Mouse (Mus musculus) erythroblast, embryonic 14.5 days (primary cell): ENCODE measurements at regions not wholly inside any gene's neighbourhood (a gene's known extent, or its start where the extent isn't known, plus 50 kb on each side); places are given as distances from the start of the nearest gene placed in this dataset.

Experiments
- GATA1 ChIP-seq: IDR thresholded peaks from 2 replicates; pipeline ENCODE4 v1.6.1; 2012; ENCODE audit warnings: low read length, inconsistent platforms, mixed read lengths
- TAL1 ChIP-seq: IDR thresholded peaks from 3 replicates; pipeline ENCODE4 v1.6.1; 2012; ENCODE audit warnings: low read length, inconsistent platforms, mixed read lengths

GRCm38 (mm10) chr10:37259186-37259585 is 120.5 kb upstream of the Marcks start:
- TF ChIP-seq GATA1 (no peak), TAL1 (no peak)
